Mouse (Mus musculus) erythroblast, embryonic 14.5 days (primary cell): ENCODE measurements around the gene Prkcz.

ENCODE experiments used
- GATA1 ChIP-seq: IDR thresholded peaks from 2 replicates; pipeline ENCODE4 v1.6.1; 2012; ENCODE audit warnings: low read length, inconsistent platforms, mixed read lengths
- TAL1 ChIP-seq: IDR thresholded peaks from 3 replicates; pipeline ENCODE4 v1.6.1; 2012; ENCODE audit warnings: low read length, inconsistent platforms, mixed read lengths

DNA sequence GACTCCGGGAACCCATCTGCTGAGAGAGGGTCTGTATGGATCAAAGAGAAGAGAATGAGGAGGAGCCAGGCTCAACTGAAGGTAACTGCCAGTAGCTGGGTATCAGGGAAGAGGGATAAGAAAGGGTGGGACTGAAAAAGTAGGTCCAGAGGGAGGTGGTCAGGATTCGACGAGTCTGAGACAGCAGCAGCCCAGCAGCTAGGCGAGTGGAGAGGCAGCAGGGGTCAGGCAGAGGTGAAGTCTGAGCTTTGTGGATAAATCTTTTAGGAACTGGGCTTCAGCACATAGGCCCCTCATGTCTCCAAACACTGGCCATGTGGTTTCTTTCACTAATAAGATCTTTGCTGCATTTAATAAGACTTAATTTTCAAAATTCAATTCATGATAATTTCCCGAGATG, 86.7 kb downstream of the Prkcz start:
- TF ChIP-seq GATA1 (no peak), TAL1 (no peak)
